Mouse (Mus musculus): ENCODE measurements around the gene Rps18.
A peak's percentile ranks its signal among the peaks of the same experiment; 100 is the strongest.

The Rps18 gene

GRCm38 (mm10) chr17:33924577-33925283 is 31.1 kb downstream of the Rps18 start:
- DNase-seq (ENCODE audit: low read depth, low spot score): peak; percentile 78

GRCm38 (mm10) chr17:33921361-33921760 is 34.4 kb downstream of the Rps18 start:
- no peak for DNase-seq (ENCODE audit: low read depth, low spot score)

- DNase-seq (ENCODE audit: low read depth, low spot score): peak; percentile 95
Measured at GRCm38 (mm10) chr17:33920282-33921097, 35.3 kb downstream of the Rps18 start.

GRCm38 (mm10) chr17:33919351-33920281 is 36.2 kb downstream of the Rps18 start:
- peak; percentile 98 for DNase-seq (ENCODE audit: low read depth, low spot score)

- no peak for DNase-seq (ENCODE audit: low read depth, low spot score)
Measured at GRCm38 (mm10) chr17:33918293-33919203, 37.3 kb downstream of the Rps18 start.

GRCm38 (mm10) chr17:33917656-33918292 is 38.0 kb downstream of the Rps18 start:
- DNase-seq (ENCODE audit: low read depth, low spot score): no peak

- DNase-seq (ENCODE audit: low read depth, low spot score): no peak
Measured at GRCm38 (mm10) chr17:33916847-33917655, 38.8 kb downstream of the Rps18 start.

GRCm38 (mm10) chr17:33916294-33916693 is 39.5 kb downstream of the Rps18 start:
- DNase-seq (ENCODE audit: low read depth, low spot score): peak; percentile 49

GRCm38 (mm10) chr17:33915671-33916250 is 40.0 kb downstream of the Rps18 start, which contains the start of the genes Tapbp and Zbtb22:
Gene Tapbp (plus strand): TSS chr17:33915899.
Gene Zbtb22 (plus strand): TSS chr17:33915904.
- peak; percentile 100 for DNase-seq (ENCODE audit: low read depth, low spot score)

- no peak for DNase-seq (ENCODE audit: low read depth, low spot score)
Measured at GRCm38 (mm10) chr17:33914969-33915391, 40.8 kb downstream of the Rps18 start.

- no peak for DNase-seq (ENCODE audit: low read depth, low spot score)
Measured at GRCm38 (mm10) chr17:33913905-33914304, 41.9 kb downstream of the Rps18 start.

GRCm38 (mm10) chr17:33913264-33913663 is 42.5 kb downstream of the Rps18 start:
- no peak for DNase-seq (ENCODE audit: low read depth, low spot score)

- no peak for DNase-seq (ENCODE audit: low read depth, low spot score)
Measured at GRCm38 (mm10) chr17:33911813-33912414, 43.9 kb downstream of the Rps18 start.

GRCm38 (mm10) chr17:33911052-33911812 is 44.6 kb downstream of the Rps18 start:
- DNase-seq (ENCODE audit: low read depth, low spot score): no peak

GRCm38 (mm10) chr17:33910346-33911051 is 45.3 kb downstream of the Rps18 start:
- DNase-seq (ENCODE audit: low read depth, low spot score): peak; percentile 73

GRCm38 (mm10) chr17:33909869-33910250 is 45.9 kb downstream of the Rps18 start:
- DNase-seq (ENCODE audit: low read depth, low spot score): peak; percentile 90

Measured in 3T3-L1 (cell line).